ENCODE assay signal across 24 mouse cellular contexts in genomic region chr3:36917832-36918231, GRCm38 (mm10).
"Had no signal": no experiment of that assay in that cellular context is flagged by ENCODE, and none has a peak within 500 bp of the region (broad histone marks: within the 10 kb centered on the region; RNA-seq: fewer than 3 reads in every experiment).

No protein-coding gene starts in this region.

- H3K27me3 ChIP-seq: heart, embryonic 13.5 days; heart, embryonic 15.5 days; hindbrain, embryonic 13.5 days; hindbrain, embryonic 15.5 days; kidney, embryonic 15.5 days; limb, embryonic 12.5 days; liver, embryonic 13.5 days had no signal

- H3K4me1 ChIP-seq: heart, embryonic 13.5 days; heart, embryonic 15.5 days; hindbrain, embryonic 13.5 days; hindbrain, embryonic 15.5 days; kidney, embryonic 15.5 days; limb, embryonic 10.5 days; limb, embryonic 12.5 days; liver, embryonic 13.5 days had no signal

- H3K9ac ChIP-seq: heart, embryonic 13.5 days; heart, embryonic 15.5 days; hindbrain, embryonic 13.5 days; hindbrain, embryonic 15.5 days; kidney, embryonic 15.5 days; limb, embryonic 12.5 days; liver, embryonic 13.5 days had no signal

- H3K27ac ChIP-seq: heart, embryonic 13.5 days; heart, embryonic 15.5 days; hindbrain, embryonic 13.5 days; hindbrain, embryonic 15.5 days; hindbrain, postnatal 0 days; kidney, embryonic 15.5 days; kidney, postnatal 0 days; limb, embryonic 10.5 days; limb, embryonic 12.5 days; liver, embryonic 13.5 days had no signal

- H3K4me2 ChIP-seq: heart, embryonic 11.5 days; heart, embryonic 13.5 days; heart, embryonic 15.5 days; hindbrain, embryonic 13.5 days; hindbrain, embryonic 15.5 days; kidney, embryonic 15.5 days; limb, embryonic 12.5 days; liver, embryonic 13.5 days had no signal

- H3K9me3 ChIP-seq: heart, embryonic 13.5 days; heart, embryonic 15.5 days; hindbrain, embryonic 13.5 days; hindbrain, embryonic 15.5 days; kidney, embryonic 15.5 days; limb, embryonic 10.5 days; limb, embryonic 12.5 days; liver, embryonic 13.5 days had no signal

- H3K4me3 ChIP-seq: heart, embryonic 13.5 days; heart, embryonic 15.5 days; hindbrain, embryonic 13.5 days; hindbrain, embryonic 15.5 days; kidney, embryonic 15.5 days; limb, embryonic 10.5 days; limb, embryonic 12.5 days; liver, embryonic 13.5 days had no signal

- ATAC-seq: hindbrain, postnatal 0 days; intestine, embryonic 16.5 days had no signal

- DNase-seq: gastrocnemius, postnatal 14 days; gastrocnemius, postnatal 36 days; heart, adult 18-20 months; heart, postnatal 14 days; heart, postnatal 36 days; kidney, adult 11 months; kidney, adult 2 months; kidney, adult 9 months; kidney, postnatal 14 days; kidney, postnatal 36 days; layer of hippocampus, adult 9-11 months; layer of hippocampus, postnatal 36 days; liver, embryonic 13.5 days had no signal
